Mouse (Mus musculus) MEL (cell line): ENCODE results near the gene Tex10. TPM values are rescaled to one million over a fixed set of nuclear protein-coding genes. Genes with fewer than 3 reads are reported as not detected.

ENCODE experiments used
- DNase-seq: peaks from one replicate; pipeline ENCODE4 v3.0.0; 2011; ENCODE audit warnings: low read depth, low spot score
- H3K27ac ChIP-seq: 2 replicates; pipeline ENCODE4 v1.5.1; 2012; ENCODE audit warnings: low read depth, mild to moderate bottlenecking, control low read depth, low read length, moderate library complexity; ENCODE audit not compliant: control insufficient read depth
- H3K27me3 ChIP-seq, 2 experiments: fragments of 150-350 bp in 1 of 2; sonication (generic) in 1 of 2; 2 replicates each; pipeline ENCODE4 v1.6.1; 2012; ENCODE audit warnings: low read length in 2 of 2, mild to moderate bottlenecking in 2 of 2, improper control_type of control experiment in 1 of 2, moderate library complexity in 1 of 2; ENCODE audit not compliant: insufficient read depth in 2 of 2, control insufficient read depth in 1 of 2
- H3K36me3 ChIP-seq, 2 experiments: 2 replicates each; pipeline ENCODE4 v1.6.1; 2012 to 2014; ENCODE audit warnings: low read length in 2 of 2, improper control_type of control experiment in 1 of 2, inconsistent platforms in 1 of 2, mild to moderate bottlenecking in 1 of 2; ENCODE audit not compliant: insufficient read depth in 2 of 2, control insufficient read depth in 1 of 2
- H3K4me1 ChIP-seq, 2 experiments: fragments of 150-350 bp in 1 of 2; sonication (generic) in 1 of 2; 2 replicates each; pipeline ENCODE4 v1.6.1; 2012; ENCODE audit warnings: low read length in 2 of 2, improper control_type of control experiment in 1 of 2, mild to moderate bottlenecking in 1 of 2; ENCODE audit not compliant: insufficient read depth in 2 of 2, control insufficient read depth in 1 of 2
- H3K4me3 ChIP-seq, 2 experiments: fragments of 150-350 bp in 1 of 2; sonication (generic) in 1 of 2; 2 replicates each; pipeline ENCODE4 v1.5.1; 2012; ENCODE audit warnings: low read depth in 2 of 2, low read length in 2 of 2, mild to moderate bottlenecking in 2 of 2, moderate library complexity in 2 of 2, control low read depth in 1 of 2, improper control_type of control experiment in 1 of 2; ENCODE audit not compliant: control insufficient read depth in 1 of 2, insufficient read depth in 1 of 2
- H3K79me2 ChIP-seq: 2 replicates; pipeline ENCODE4 v1.6.1; 2012; ENCODE audit warnings: mild to moderate bottlenecking, low read length, moderate library complexity; ENCODE audit not compliant: control insufficient read depth, poor library complexity, insufficient read depth
- H3K9ac ChIP-seq: 2 replicates; pipeline ENCODE4 v1.6.1; 2012; ENCODE audit warnings: low read depth, mild to moderate bottlenecking, control low read depth, low read length, moderate library complexity; ENCODE audit not compliant: control insufficient read depth, poor library complexity, severe bottlenecking
- H3K9me3 ChIP-seq: fragments of 150-350 bp; sonication (generic); replicated peaks from 2 replicates; pipeline ENCODE4 v1.6.1; 2012; ENCODE audit warnings: mild to moderate bottlenecking, low read length, improper control_type of control experiment, moderate library complexity; ENCODE audit not compliant: insufficient read depth
- CHD1 ChIP-seq: IDR thresholded peaks from 2 replicates; pipeline ENCODE4 v1.6.1; 2012; ENCODE audit warnings: low read depth, mild to moderate bottlenecking, inconsistent platforms, low read length, improper control_type of control experiment
- CHD2 ChIP-seq: IDR thresholded peaks from 2 replicates; pipeline ENCODE4 v1.6.1; 2011; ENCODE audit warnings: low read length, improper control_type of control experiment
- E2F4 ChIP-seq: IDR thresholded peaks from 2 replicates; pipeline ENCODE4 v1.6.1; 2011; ENCODE audit warnings: low read depth, low read length, improper control_type of control experiment, borderline replicate concordance
- ELF1 ChIP-seq: IDR thresholded peaks from 2 replicates; pipeline ENCODE4 v1.6.1; 2014; ENCODE audit warnings: low read depth, mild to moderate bottlenecking, inconsistent platforms, low read length, improper control_type of control experiment, moderate library complexity
- EP300 ChIP-seq, 2 experiments: IDR thresholded peaks; 2 replicates each; pipeline ENCODE4 v1.6.1; 2011; ENCODE audit warnings: improper control_type of control experiment in 2 of 2, low read length in 2 of 2, low read depth in 1 of 2, mild to moderate bottlenecking in 1 of 2
- ETS1 ChIP-seq: IDR thresholded peaks from 2 replicates; pipeline ENCODE4 v1.6.1; 2012; ENCODE audit warnings: low read depth, mild to moderate bottlenecking, inconsistent platforms, low read length, improper control_type of control experiment, moderate library complexity
- GABPA ChIP-seq: IDR thresholded peaks from 2 replicates; pipeline ENCODE4 v1.6.1; 2012; ENCODE audit warnings: low read depth, mild to moderate bottlenecking, inconsistent platforms, low read length, improper control_type of control experiment, moderate library complexity
- HCFC1 ChIP-seq: IDR thresholded peaks from 2 replicates; pipeline ENCODE4 v1.6.1; 2012; ENCODE audit warnings: low read depth, mild to moderate bottlenecking, inconsistent platforms, low read length, improper control_type of control experiment, moderate library complexity
- JUND ChIP-seq: IDR thresholded peaks from 2 replicates; pipeline ENCODE4 v1.6.1; 2011; ENCODE audit warnings: low read depth, mild to moderate bottlenecking, improper control_type of control experiment, low read length
- KAT2A ChIP-seq: conservative IDR thresholded peaks from 2 replicates; pipeline ENCODE4 v1.6.1; 2012; ENCODE audit warnings: low read depth, low read length, improper control_type of control experiment, inconsistent platforms
- MAX ChIP-seq: IDR thresholded peaks from 2 replicates; pipeline ENCODE4 v1.6.1; 2011; ENCODE audit warnings: low read length, improper control_type of control experiment
- MEF2A ChIP-seq: IDR thresholded peaks from 2 replicates; pipeline ENCODE4 v1.6.1; 2014; ENCODE audit warnings: low read depth, mild to moderate bottlenecking, inconsistent platforms, low read length, improper control_type of control experiment; ENCODE audit not compliant: poor library complexity, insufficient replicate concordance, severe bottlenecking; ENCODE audit errors: extremely low read depth
- MXI1 ChIP-seq: IDR thresholded peaks from 2 replicates; pipeline ENCODE4 v1.6.1; 2011; ENCODE audit warnings: mild to moderate bottlenecking, low read depth, low read length, improper control_type of control experiment
- MYB ChIP-seq: IDR thresholded peaks from 2 replicates; pipeline ENCODE4 v1.6.1; 2011; ENCODE audit warnings: mild to moderate bottlenecking, low read depth, low read length, improper control_type of control experiment
- MYC ChIP-seq: IDR thresholded peaks from 2 replicates; pipeline ENCODE4 v1.6.1; 2011; ENCODE audit warnings: low read depth, mild to moderate bottlenecking, low read length, improper control_type of control experiment, moderate library complexity
- NELFE ChIP-seq: IDR thresholded peaks from 2 replicates; pipeline ENCODE4 v1.6.1; 2011; ENCODE audit warnings: low read depth, low read length, improper control_type of control experiment
- POLR2A ChIP-seq, 2 experiments: IDR thresholded peaks; 2 replicates each; pipeline ENCODE4 v1.6.1; 2011 to 2012; ENCODE audit warnings: low read length in 2 of 2, mild to moderate bottlenecking in 2 of 2, control low read depth in 1 of 2, improper control_type of control experiment in 1 of 2, low read depth in 1 of 2, moderate library complexity in 1 of 2; ENCODE audit not compliant: control insufficient read depth in 1 of 2, insufficient read depth in 1 of 2, poor library complexity in 1 of 2
- POLR2AphosphoS2 ChIP-seq: IDR thresholded peaks from 2 replicates; pipeline ENCODE4 v1.6.1; 2011; ENCODE audit warnings: low read length, improper control_type of control experiment
- POLR2AphosphoS5 ChIP-seq: IDR thresholded peaks from 2 replicates; pipeline ENCODE4 v1.6.1; 2012; ENCODE audit warnings: low read depth, borderline replicate concordance, mild to moderate bottlenecking, inconsistent platforms, low read length, moderate library complexity, mixed read lengths
- RAD21 ChIP-seq: IDR thresholded peaks from 2 replicates; pipeline ENCODE4 v1.6.1; 2011; ENCODE audit warnings: mild to moderate bottlenecking, low read depth, low read length, improper control_type of control experiment
- RCOR1 ChIP-seq: IDR thresholded peaks from 2 replicates; pipeline ENCODE4 v1.6.1; 2012; ENCODE audit warnings: low read depth, mild to moderate bottlenecking, inconsistent platforms, low read length, improper control_type of control experiment
- TAL1 ChIP-seq: IDR thresholded peaks from 2 replicates; pipeline ENCODE4 v1.6.1; 2012; ENCODE audit warnings: mild to moderate bottlenecking, inconsistent platforms, low read length, moderate library complexity, mixed read lengths
- TBP ChIP-seq: IDR thresholded peaks from 2 replicates; pipeline ENCODE4 v1.8.0; 2011; ENCODE audit warnings: low read depth, low read length, improper control_type of control experiment
- UBTF ChIP-seq: IDR thresholded peaks from 2 replicates; pipeline ENCODE4 v1.6.1; 2012; ENCODE audit warnings: low read depth, mild to moderate bottlenecking, inconsistent platforms, low read length, improper control_type of control experiment, moderate library complexity, borderline replicate concordance; ENCODE audit not compliant: insufficient read depth
- ZNF384 ChIP-seq: IDR thresholded peaks from 2 replicates; pipeline ENCODE4 v1.6.1; 2012; ENCODE audit warnings: low read depth, mild to moderate bottlenecking, inconsistent platforms, low read length, improper control_type of control experiment
- polyA plus RNA-seq, 2 experiments: library from polyadenylated mRNA; stranded (reverse) in 1 of 2; unstranded in 1 of 2; fragments of >175 nt in 1 of 2; fragments of >200 nt in 1 of 2; gene quantifications; 2 replicates each; pipeline versions ENCODE4 v1.2.1 to v1.2.4; 2012; ENCODE audit warnings: low replicate concordance in 2 of 2, low read depth in 1 of 2; ENCODE audit not compliant: insufficient read length in 2 of 2, insufficient read depth in 1 of 2, missing spikeins in 1 of 2
- total RNA-seq: library from RNA; depleted of rRNA; stranded (reverse); fragments of 300-350 nt; gene quantifications from 2 replicates; pipeline ENCODE4 v1.2.3, GENCODE M21; 2012

Tex10 gene
- total and polyA plus RNA-seq, 3 experiments = 41.9 to 184 (median 51.6) TPM

DNA sequence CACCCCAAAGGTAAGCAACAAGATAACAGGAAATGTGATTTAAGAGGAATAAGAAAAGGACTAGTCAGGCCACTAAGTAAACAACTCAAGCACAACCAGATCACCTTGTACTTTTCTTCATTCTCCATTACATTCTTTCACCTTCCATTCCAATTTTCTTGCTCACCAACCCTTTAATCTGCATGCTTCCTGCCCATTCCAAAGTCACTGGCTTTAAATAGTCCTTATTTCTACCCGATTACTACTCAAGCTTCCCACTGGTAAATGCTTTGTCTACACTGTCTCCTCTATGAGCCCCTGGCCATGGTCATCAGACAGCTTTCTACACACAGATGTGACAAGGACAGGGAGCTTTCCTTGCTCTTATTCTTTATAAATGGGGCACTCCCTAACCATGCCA lies 2.3 kb downstream of the Tex10 start:
- TF ChIP-seq MYB (no peak), RCOR1 (no peak), HCFC1 (no peak), TAL1 (no peak), POLR2AphosphoS5 (no peak), E2F4 (no peak), JUND (no peak), TBP (no peak), GABPA (no peak), EP300 (IDR thresholded peaks at IDR 0.05; ENCODE audit: low read depth in 1 of 2, low read length in 2 of 2) (no peak), MEF2A (no peak), ELF1 (no peak), KAT2A (no peak), POLR2A (IDR thresholded peaks at IDR 0.05; ENCODE audit: control insufficient read depth in 1 of 2, insufficient read depth in 1 of 2, low read depth in 1 of 2, low read length in 2 of 2, poor library complexity in 1 of 2) (no peak), MXI1 (no peak), CHD1 (no peak), ZNF384 (no peak), UBTF (no peak), MAX (no peak), NELFE (no peak)
- Histone ChIP-seq H3K36me3 (peaks cover 25 to 35% of the 10 kb centered on the region in 2 experiments), H3K4me3 (peak overlapping the region; percentile 5 to 100; a peak in 3 of 4 replicates), H3K9ac (peak overlapping the region; percentile 27), H3K4me1 (peaks cover 5 to 10% of the 10 kb centered on the region in 2 experiments; a peak in 3 of 4 replicates), H3K79me2 (peaks cover 39% of the 10 kb centered on the region), H3K9me3 (no peaks in the 10 kb centered on the region), H3K27me3 (no peaks in the 10 kb centered on the region), H3K27ac (no peak overlapping the region)
- DNase-seq = no peak

DNA sequence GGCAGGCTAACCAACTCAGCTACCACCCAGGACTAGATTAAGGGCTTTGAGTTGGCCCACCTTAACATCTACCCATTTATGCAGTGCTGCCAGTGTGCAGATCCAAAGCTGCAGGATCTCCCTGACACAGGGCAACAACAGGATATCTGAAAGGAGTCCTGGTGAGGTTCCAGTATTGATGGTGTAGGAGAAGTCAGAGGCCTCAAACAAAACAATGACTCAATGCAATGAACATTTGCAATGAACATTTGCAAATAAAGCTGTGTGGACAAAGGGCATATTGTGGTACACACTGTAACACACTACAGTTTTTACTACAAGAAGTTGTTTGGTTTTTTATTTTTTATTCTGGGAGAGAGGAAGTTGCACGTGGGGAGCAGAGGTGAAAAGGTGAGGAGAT lies 12.2 kb downstream of the Tex10 start:
- no peaks in the 10 kb centered on the region for H3K9me3 ChIP-seq
- H3K79me2 ChIP-seq = peaks cover 5% of the 10 kb centered on the region; the same call in 1 of the 2 replicates
- TF ChIP-seq GABPA = no peak
- TF ChIP-seq POLR2AphosphoS2 = no peak
- TF ChIP-seq HCFC1 = no peak
- no peak for TF ChIP-seq MYC
- no peak for TF ChIP-seq TAL1
- no peak for TF ChIP-seq JUND
- no peak for TF ChIP-seq ETS1
- TF ChIP-seq ZNF384 = no peak
- no peak for TF ChIP-seq RAD21
- TF ChIP-seq CHD2 = no peak
- no peak for TF ChIP-seq MAX
- no peak for DNase-seq
- H3K9ac ChIP-seq = no peak overlapping the region
- H3K27ac ChIP-seq = no peak overlapping the region
- H3K36me3 ChIP-seq = peaks cover 0 to 63% of the 10 kb centered on the region in 2 experiments; a peak in 2 of 4 replicates
- H3K27me3 ChIP-seq = no peaks in the 10 kb centered on the region
- no peaks in the 10 kb centered on the region for H3K4me1 ChIP-seq
- H3K4me3 ChIP-seq = no peak overlapping the region
